9 mouse cellular contexts compared by ENCODE assay signal in genomic region chrX:12164591-12165529, GRCm38 (mm10). TPM values are rescaled to one million over a fixed set of nuclear protein-coding genes. Genes with fewer than 3 reads are reported as not detected.
DNase-seq lines count a peak whose midpoint lies in the region; ATAC-seq and TF ChIP-seq lines count a peak whose summit lies in the region.
"Had no signal": no experiment of that assay in that cellular context is flagged by ENCODE, and none has a peak within 500 bp of the region (broad histone marks: within the 10 kb centered on the region; RNA-seq: fewer than 3 reads in every experiment).

No protein-coding gene starts in this region.

- H3K4me3 ChIP-seq in heart, postnatal 0 days (ENCODE audit: low read depth, low read length): no peak overlapping the region
- H3K4me3 ChIP-seq in limb, embryonic 10.5 days: no peak overlapping the region
- H3K4me3 ChIP-seq: erythroblast, embryonic 14.5 days; left cerebral cortex, adult 2 months had no signal

- H3K36me3 ChIP-seq in heart, postnatal 0 days (replicated peaks; ENCODE audit: control insufficient read depth, insufficient read depth, low read length): no peaks in the 10 kb centered on the region
- no peaks in the 10 kb centered on the region for H3K36me3 ChIP-seq in limb, embryonic 10.5 days

- H3K27ac ChIP-seq in heart, postnatal 0 days (ENCODE audit: low read depth): peak overlapping the region; percentile 61
- peak overlapping the region; percentile 70 for H3K27ac ChIP-seq in limb, embryonic 10.5 days
- H3K27ac ChIP-seq: left cerebral cortex, adult 2 months had no signal

- peak; percentile 60 for ATAC-seq in heart, postnatal 0 days (ENCODE audit: insufficient read depth, low read depth)
- ATAC-seq in erythroblast, adult 5-6 weeks (replicated peaks; ENCODE audit: low FRiP score, poor library complexity, severe bottlenecking): no peak

- WGBS in heart, postnatal 0 days: 45% methylated on average over 11 of the region's 11 CpGs
- 46% methylated on average over 11 of the region's 11 CpGs for WGBS in limb, embryonic 10.5 days

- no peak overlapping the region for H3K4me2 ChIP-seq in heart, postnatal 0 days (ENCODE audit: low read depth, low read length)

- TF ChIP-seq POLR2A in brain, embryonic 14.5 days (IDR thresholded peaks at IDR 0.05; ENCODE audit: borderline replicate concordance, extremely low read depth, insufficient read depth, insufficient read length, poor library complexity, severe bottlenecking): no peak

- H3K4me1 ChIP-seq in heart, postnatal 0 days (ENCODE audit: control insufficient read depth, insufficient read depth): no peaks in the 10 kb centered on the region
- peaks cover 33% of the 10 kb centered on the region for H3K4me1 ChIP-seq in limb, embryonic 10.5 days

- H3K9ac ChIP-seq in heart, postnatal 0 days (replicated peaks; ENCODE audit: low read depth, low read length): no peak overlapping the region

- no peaks in the 10 kb centered on the region for H3K27me3 ChIP-seq in heart, postnatal 0 days (ENCODE audit: control insufficient read depth, insufficient read depth, low read length)
- H3K27me3 ChIP-seq in limb, embryonic 10.5 days (ENCODE audit: low read depth, poor library complexity, severe bottlenecking): peaks cover 59% of the 10 kb centered on the region

- peak; percentile 4 for DNase-seq in Muller cell, postnatal 12 days (ENCODE audit: inconsistent ontology term)
- DNase-seq in brain, embryonic 14.5 days (ENCODE audit: low read depth): peak; percentile 51
- peak; percentile 49 for DNase-seq in heart, postnatal 0 days (ENCODE audit: low spot score)
- no peak for DNase-seq in limb, embryonic 10.5 days (ENCODE audit: low spot score)
- DNase-seq in layer of hippocampus, adult 8-10 months (ENCODE audit: low spot score in 2 of 2): no peak
- no peak for DNase-seq in right cerebral cortex, postnatal 4 days

- H3K9me3 ChIP-seq in heart, postnatal 0 days (replicated peaks; ENCODE audit: control insufficient read depth, low read length): no peaks in the 10 kb centered on the region
- H3K9me3 ChIP-seq in limb, embryonic 10.5 days (replicated peaks): no peaks in the 10 kb centered on the region

- no peak for TF ChIP-seq CTCF in brain, embryonic 14.5 days (IDR thresholded peaks at IDR 0.05; ENCODE audit: borderline replicate concordance, extremely low read depth, insufficient read depth, insufficient read length)
- TF ChIP-seq CTCF in heart, postnatal 0 days (IDR thresholded peaks at IDR 0.05; ENCODE audit: low read depth): no peak

- 0 out of 2 replicates have a peak, but pooled peaks have one; percentile 25 for TF ChIP-seq EP300 in heart, postnatal 0 days (IDR thresholded peaks at IDR 0.05; ENCODE audit: low read depth)

RNA-seq across cellular contexts. Expression of gene Bcor, which starts 4.7 kb away (rescaled TPM):
- 18.3 and 29.3 TPM in 2 replicates for polyA plus RNA-seq in brain, embryonic 14.5 days (2012; rRNA removed)
- total RNA-seq in heart, postnatal 0 days (2014; rRNA removed; ENCODE audit: low replicate concordance): 25.7 and 35.5 TPM in 2 replicates
- polyA plus RNA-seq in heart, postnatal 0 days (2015; fragmentation: Nextera tagmentation; extraction: Ambion mirVana): 8.9 and 10.1 TPM in 2 replicates
- polyA plus RNA-seq in limb, embryonic 10.5 days (2016; fragmentation: Nextera tagmentation; extraction: Ambion mirVana): 20.7 and 26.5 TPM in 2 replicates
- total RNA-seq in layer of hippocampus, adult 8-10 months (2022): 10 to 100 TPM; 17.6 to 21.4 (median 20.3) TPM
- 11.0 and 11.9 TPM in 2 replicates for total RNA-seq in erythroblast, adult 5-6 weeks (2015; ENCODE audit: low replicate concordance)
- 8.7 and 9.8 TPM in 2 replicates for total RNA-seq in erythroblast, adult 5-6 weeks (2017; ENCODE audit: low replicate concordance)

Comparison
In these comparisons a context has a peak if more than half of its experiments do, and no peak if none do; other contexts are left out.
1. DNase-seq: peak in Muller cell, postnatal 12 days (single experiment), brain, embryonic 14.5 days (single experiment) and heart, postnatal 0 days (single experiment); none in limb, embryonic 10.5 days (single experiment), layer of hippocampus, adult 8-10 months (0 of 2) and right cerebral cortex, postnatal 4 days (single experiment).